Mouse (Mus musculus) intestine, embryonic 14.5 days (tissue): ENCODE measurements at regions not wholly inside any gene's neighbourhood (a gene's known extent, or its start where the extent isn't known, plus 50 kb on each side); places are given as distances from the start of the nearest gene placed in this dataset.

ENCODE experiments used
- ATAC-seq: fragments of 200-750 bp; cut with Nextera tagmentation; replicated peaks from 2 replicates; pipeline ENCODE4 v1.8.0; 2017; ENCODE audit warnings: low read depth, moderate number of reproducible peaks, moderate TSS enrichment, moderate library complexity; ENCODE audit not compliant: low FRiP score, low TSS enrichment
- DNase-seq: peaks from one replicate; pipeline ENCODE4 v3.0.0-alpha.2; 2018; ENCODE audit warnings: low spot score
- H3K27ac ChIP-seq: fragments of 300-500 bp; sonication (generic); 2 replicates; pipeline ENCODE4 v1.5.1; 2014; ENCODE audit warnings: low read depth, mild to moderate bottlenecking, control low read depth
- H3K27me3 ChIP-seq: fragments of 300-500 bp; sonication (generic); replicated peaks from 2 replicates; pipeline ENCODE4 v1.6.1; 2014; ENCODE audit warnings: low read length, control low read depth; ENCODE audit not compliant: control insufficient read depth, insufficient read depth
- H3K36me3 ChIP-seq: fragments of 300-500 bp; sonication (generic); 2 replicates; pipeline ENCODE4 v1.6.1; 2014; ENCODE audit warnings: low read length, control low read depth; ENCODE audit not compliant: control insufficient read depth, insufficient read depth
- H3K4me1 ChIP-seq: fragments of 300-500 bp; sonication (generic); replicated peaks from 2 replicates; pipeline ENCODE4 v1.6.1; 2014; ENCODE audit warnings: low read length, control low read depth, mixed read lengths; ENCODE audit not compliant: control insufficient read depth, insufficient read depth
- H3K4me2 ChIP-seq: fragments of 300-500 bp; sonication (generic); 2 replicates; pipeline ENCODE4 v1.6.1; 2014; ENCODE audit warnings: low read length
- H3K4me3 ChIP-seq: fragments of 300-500 bp; sonication (generic); 2 replicates; pipeline ENCODE4 v1.5.1; 2014; ENCODE audit warnings: low read depth, low read length, control low read depth, mixed read lengths
- H3K9ac ChIP-seq: fragments of 300-500 bp; sonication (generic); 2 replicates; pipeline ENCODE4 v1.6.1; 2014; ENCODE audit warnings: mild to moderate bottlenecking, low read length
- H3K9me3 ChIP-seq: fragments of 300-500 bp; sonication (generic); 2 replicates; pipeline ENCODE4 v1.6.1; 2016; ENCODE audit warnings: low read length, control low read depth; ENCODE audit not compliant: control insufficient read depth
- WGBS: fragments of 180-500 bp; shearing (Covaris S2); extraction: QIAGEN DNeasy Blood & Tissue Kit; methylation state at CpG from one replicate; pipeline ENCODE4 v1.1.7; 2014; 5-methylcytosine and 5-hydroxymethylcytosine counted together

- H3K9ac ChIP-seq, result no peak overlapping the region
- H3K9me3 ChIP-seq, result no peaks in the 10 kb centered on the region
- no peaks in the 10 kb centered on the region for H3K4me1 ChIP-seq
- no peaks in the 10 kb centered on the region for H3K27me3 ChIP-seq
- 65% methylated on average over 8 of the region's 16 CpGs for WGBS
- ATAC-seq (no peak), DNase-seq (no peak)
- no peaks in the 10 kb centered on the region for H3K36me3 ChIP-seq
- no peak overlapping the region for H3K4me3 ChIP-seq
- H3K27ac ChIP-seq, result no peak overlapping the region
- no peak overlapping the region for H3K4me2 ChIP-seq
These were observed 52.7 kb upstream of the Trpc4 start for GRCm38 (mm10) chr3:54103098-54103497.

GRCm38 (mm10) chr3:54083634-54084033 is 72.2 kb upstream of the Trpc4 start:
- no peaks in the 10 kb centered on the region for H3K4me1 ChIP-seq
- no peak overlapping the region for H3K9ac ChIP-seq
- H3K36me3 ChIP-seq, result no peaks in the 10 kb centered on the region
- 58% methylated on average over 6 of the region's 6 CpGs for WGBS
- no peak overlapping the region for H3K27ac ChIP-seq
- no peaks in the 10 kb centered on the region for H3K27me3 ChIP-seq
- no peaks in the 10 kb centered on the region for H3K9me3 ChIP-seq
- DNase-seq (no peak), ATAC-seq (no peak)
- H3K4me2 ChIP-seq, result no peak overlapping the region
- no peak overlapping the region for H3K4me3 ChIP-seq

GRCm38 (mm10) chr3:54076461-54076860 is 79.4 kb upstream of the Trpc4 start:
- 70% methylated on average over 5 of the region's 5 CpGs for WGBS
- no peaks in the 10 kb centered on the region for H3K27me3 ChIP-seq
- no peak overlapping the region for H3K9ac ChIP-seq
- no peak for DNase-seq
- ATAC-seq, result no peak
- no peaks in the 10 kb centered on the region for H3K36me3 ChIP-seq
- no peak overlapping the region for H3K4me3 ChIP-seq
- no peak overlapping the region for H3K4me2 ChIP-seq
- peaks cover 5% of the 10 kb centered on the region; the same call in 1 of the 2 replicates for H3K4me1 ChIP-seq
- no peak overlapping the region for H3K27ac ChIP-seq
- H3K9me3 ChIP-seq, result no peaks in the 10 kb centered on the region

GRCm38 (mm10) chr3:54060653-54061052 is 95.2 kb upstream of the Trpc4 start:
- Histone ChIP-seq H3K4me2 (no peak overlapping the region), H3K27ac (no peak overlapping the region)
- WGBS, result 63% methylated on average over 1 of the region's 1 CpGs

GRCm38 (mm10) chr3:54054376-54054775 is 101.5 kb upstream of the Trpc4 start:
- Histone ChIP-seq H3K27ac (no peak overlapping the region), H3K4me3 (no peak overlapping the region), H3K27me3 (no peaks in the 10 kb centered on the region), H3K9ac (no peak overlapping the region), H3K9me3 (no peaks in the 10 kb centered on the region), H3K4me2 (no peak overlapping the region), H3K36me3 (no peaks in the 10 kb centered on the region), H3K4me1 (no peaks in the 10 kb centered on the region)
- 86% methylated on average over 7 of the region's 7 CpGs for WGBS
- no peak for ATAC-seq
- DNase-seq, result no peak

More at GRCm38 (mm10) chr3:54060653-54061052, 95.2 kb upstream of the Trpc4 start:
- Histone ChIP-seq H3K9me3 (no peaks in the 10 kb centered on the region), H3K9ac (no peak overlapping the region), H3K4me3 (no peak overlapping the region), H3K36me3 (no peaks in the 10 kb centered on the region), H3K27me3 (no peaks in the 10 kb centered on the region), H3K4me1 (no peaks in the 10 kb centered on the region)
- DNase-seq (no peak), ATAC-seq (no peak)

- ATAC-seq (no peak), DNase-seq (no peak)
- no peak overlapping the region for H3K4me3 ChIP-seq
- no peaks in the 10 kb centered on the region for H3K27me3 ChIP-seq
- no peak overlapping the region for H3K27ac ChIP-seq
- H3K4me2 ChIP-seq, result no peak overlapping the region
- H3K9me3 ChIP-seq, result no peaks in the 10 kb centered on the region
- no peaks in the 10 kb centered on the region for H3K36me3 ChIP-seq
- no peaks in the 10 kb centered on the region for H3K4me1 ChIP-seq
- 45% methylated on average over 2 of the region's 2 CpGs for WGBS
- H3K9ac ChIP-seq, result no peak overlapping the region
These were observed 106.5 kb upstream of the Trpc4 start for GRCm38 (mm10) chr3:54049370-54049769.

- ATAC-seq (no peak), DNase-seq (no peak)
- no peaks in the 10 kb centered on the region for H3K27me3 ChIP-seq
- H3K4me2 ChIP-seq, result no peak overlapping the region
- 72% methylated on average over 3 of the region's 3 CpGs for WGBS
- no peak overlapping the region for H3K27ac ChIP-seq
- H3K4me3 ChIP-seq, result no peak overlapping the region
- no peaks in the 10 kb centered on the region for H3K4me1 ChIP-seq
- H3K36me3 ChIP-seq, result no peaks in the 10 kb centered on the region
- H3K9me3 ChIP-seq, result no peaks in the 10 kb centered on the region
- no peak overlapping the region for H3K9ac ChIP-seq
These were observed 107.7 kb upstream of the Trpc4 start for GRCm38 (mm10) chr3:54048091-54048670.

- Histone ChIP-seq H3K4me3 (no peak overlapping the region), H3K9ac (no peak overlapping the region), H3K4me2 (no peak overlapping the region), H3K27me3 (no peaks in the 10 kb centered on the region), H3K36me3 (no peaks in the 10 kb centered on the region), H3K9me3 (no peaks in the 10 kb centered on the region), H3K4me1 (no peaks in the 10 kb centered on the region), H3K27ac (no peak overlapping the region)
- ATAC-seq (no peak), DNase-seq (no peak)
- 61% methylated on average over 4 of the region's 4 CpGs for WGBS
These were observed 128.5 kb upstream of the Trpc4 start for GRCm38 (mm10) chr3:54027365-54027764.

GRCm38 (mm10) chr3:54020196-54020595 is 135.6 kb upstream of the Trpc4 start:
- WGBS, result 73% methylated on average over 4 of the region's 4 CpGs

More at GRCm38 (mm10) chr3:54020196-54020595, 135.6 kb upstream of the Trpc4 start:
- H3K9me3 ChIP-seq, result no peaks in the 10 kb centered on the region
- ATAC-seq (no peak), DNase-seq (no peak)
- H3K4me1 ChIP-seq, result no peaks in the 10 kb centered on the region
- no peak overlapping the region for H3K4me3 ChIP-seq
- no peaks in the 10 kb centered on the region for H3K27me3 ChIP-seq
- H3K9ac ChIP-seq, result no peak overlapping the region
- no peak overlapping the region for H3K27ac ChIP-seq
- H3K36me3 ChIP-seq, result no peaks in the 10 kb centered on the region
- no peak overlapping the region for H3K4me2 ChIP-seq
